Mouse (Mus musculus): ENCODE results near the gene Gdpgp1. TPM values are rescaled to one million over a fixed set of nuclear protein-coding genes. Genes with fewer than 3 reads are reported as not detected.

Gdpgp1 gene
- total RNA-seq (2021): 1 to 10 TPM; 6.1 to 6.9 TPM

DNA sequence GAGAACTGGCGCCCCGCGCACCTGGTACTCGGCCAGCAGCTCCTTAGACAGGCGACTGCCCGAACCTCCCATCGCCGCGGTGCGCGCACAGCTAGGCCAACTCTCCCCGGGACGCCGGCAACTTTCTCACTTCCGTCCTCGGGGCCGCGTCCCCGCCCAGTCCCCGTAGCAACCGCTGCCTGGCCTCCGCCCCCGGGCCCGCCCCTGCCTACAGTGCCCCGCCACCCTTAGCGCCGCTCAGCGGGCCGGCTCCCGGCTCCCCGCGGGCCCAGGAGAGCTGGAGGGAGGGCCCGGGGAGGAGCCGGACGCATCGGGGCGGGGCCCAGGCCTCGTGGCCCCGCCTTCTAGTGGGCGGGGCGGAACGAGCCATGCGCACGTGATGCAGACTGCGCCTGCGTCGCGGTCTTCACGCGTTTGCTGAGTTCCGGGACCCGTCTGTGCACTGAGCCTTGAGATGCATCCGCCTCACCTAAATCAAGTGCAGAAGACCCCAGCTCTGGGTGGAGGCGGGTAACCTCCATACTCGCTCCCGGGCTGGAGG, at the start of gene Gdpgp1, which contains the start of gene Cib1:
Gene Gdpgp1 (plus strand): TSS at position 377 of the 541 bp plus-strand sequence.
Gene Cib1 (minus strand): TSS at position 325 of the 541 bp plus-strand sequence.
- DNase-seq (ENCODE audit: extremely low spot score in 1 of 2, low spot score in 1 of 2): peak; percentile 84 to 85

DNA sequence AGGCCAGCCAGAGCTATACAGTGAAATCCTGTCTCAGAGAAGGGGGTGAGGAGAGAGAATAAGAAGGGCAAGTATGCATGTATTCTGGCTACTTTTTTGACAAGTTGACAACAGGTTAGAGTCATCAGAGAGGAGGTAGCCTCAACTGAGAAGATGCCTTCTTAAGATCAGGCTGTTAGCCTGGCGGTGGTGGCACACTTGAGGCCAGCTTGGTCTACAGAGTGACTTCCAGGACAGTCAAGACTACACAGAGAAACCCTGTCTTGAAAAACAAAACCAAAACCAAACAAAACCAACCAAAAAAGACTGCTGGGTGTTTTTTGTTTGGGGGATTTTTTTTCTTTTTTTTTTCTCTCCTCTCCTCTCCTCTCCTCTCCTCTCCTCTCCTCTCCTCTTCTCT, 49.2 kb upstream of the Gdpgp1 start:
- DNase-seq (ENCODE audit: extremely low spot score in 1 of 2, low spot score in 1 of 2): no peak

DNA sequence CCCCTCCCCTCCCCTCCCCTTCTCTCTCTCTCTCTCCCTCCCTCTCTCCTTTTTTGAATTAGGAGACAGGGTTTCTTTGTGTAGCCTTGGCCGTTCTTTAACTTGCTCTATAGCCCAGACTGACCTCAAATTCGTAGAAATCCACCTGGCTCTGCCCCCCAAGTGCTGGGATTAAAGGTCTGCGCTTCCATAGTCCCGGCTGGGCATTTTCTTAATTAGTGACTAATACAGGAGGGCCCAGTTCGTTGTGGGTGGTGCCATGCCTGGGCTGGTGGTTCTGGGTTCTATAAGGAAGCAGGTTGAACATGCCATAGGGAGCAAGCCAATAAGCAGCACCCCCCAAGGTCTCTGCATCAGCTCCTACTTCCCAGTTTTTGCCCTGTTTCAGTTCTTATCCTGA, 48.7 kb upstream of the Gdpgp1 start:
- no peak for DNase-seq (ENCODE audit: extremely low spot score in 1 of 2, low spot score in 1 of 2)

DNA sequence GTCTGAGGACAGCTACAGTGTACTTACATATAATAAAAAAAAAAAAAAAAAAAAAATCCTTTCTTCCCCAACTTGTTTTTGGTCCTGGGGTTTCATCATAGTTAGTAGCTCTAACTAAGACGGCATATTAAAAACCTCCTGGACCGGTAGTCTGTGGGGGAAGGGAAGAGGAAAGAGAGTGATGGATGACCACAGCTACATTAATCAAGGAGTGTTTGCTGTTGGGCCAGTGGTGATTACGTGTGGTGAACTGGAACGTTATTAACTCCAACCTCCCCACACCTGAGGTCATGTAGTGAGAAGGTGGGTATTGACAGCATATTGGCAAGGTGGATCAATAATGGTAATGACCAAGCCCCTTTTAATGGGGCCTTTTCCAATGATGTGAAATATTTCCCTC, 48.1 kb upstream of the Gdpgp1 start:
- no peak for DNase-seq (ENCODE audit: extremely low spot score in 1 of 2, low spot score in 1 of 2)

DNA sequence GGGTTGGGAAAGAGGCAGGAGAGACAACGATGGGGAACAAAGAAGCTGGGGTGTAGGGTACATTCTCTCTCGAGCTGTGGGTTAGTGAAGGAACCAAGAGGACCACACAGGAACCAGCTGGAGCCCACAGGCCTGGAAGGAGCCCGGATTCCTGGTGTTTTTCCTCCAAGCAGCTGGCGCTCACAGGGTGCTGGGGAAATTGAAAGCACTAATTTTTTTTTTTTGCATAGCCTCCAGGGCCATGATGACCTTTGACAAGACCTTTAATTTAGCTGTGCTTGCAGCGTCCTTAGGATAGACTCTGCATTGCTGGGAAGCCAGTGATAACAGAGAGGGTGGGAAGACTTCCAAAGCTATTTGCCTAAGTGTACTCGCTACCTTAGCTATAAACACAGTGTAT, 47.7 kb upstream of the Gdpgp1 start:
- DNase-seq (ENCODE audit: extremely low spot score in 1 of 2, low spot score in 1 of 2): no peak

DNA sequence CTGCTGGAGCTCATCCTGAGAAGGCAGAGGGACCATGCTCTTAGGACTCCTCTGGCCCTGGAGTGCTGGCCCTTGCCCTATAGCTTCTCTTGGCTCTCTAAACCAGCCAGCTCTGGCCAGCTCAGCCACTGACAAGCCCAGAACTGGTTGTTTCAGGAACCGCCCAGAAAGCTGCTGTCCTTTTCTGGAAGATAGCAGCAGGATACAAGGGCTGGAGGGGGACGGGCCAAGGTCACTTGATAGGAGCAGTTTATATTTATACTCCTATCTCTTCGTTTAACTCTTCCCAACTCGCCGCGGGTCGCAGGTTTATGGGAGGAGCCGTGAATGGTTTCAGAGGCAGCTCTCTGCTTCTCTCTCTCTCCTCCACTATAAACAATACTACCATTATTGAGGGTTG, 46.6 kb upstream of the Gdpgp1 start:
- DNase-seq (ENCODE audit: extremely low spot score in 1 of 2, low spot score in 1 of 2): no peak

DNA sequence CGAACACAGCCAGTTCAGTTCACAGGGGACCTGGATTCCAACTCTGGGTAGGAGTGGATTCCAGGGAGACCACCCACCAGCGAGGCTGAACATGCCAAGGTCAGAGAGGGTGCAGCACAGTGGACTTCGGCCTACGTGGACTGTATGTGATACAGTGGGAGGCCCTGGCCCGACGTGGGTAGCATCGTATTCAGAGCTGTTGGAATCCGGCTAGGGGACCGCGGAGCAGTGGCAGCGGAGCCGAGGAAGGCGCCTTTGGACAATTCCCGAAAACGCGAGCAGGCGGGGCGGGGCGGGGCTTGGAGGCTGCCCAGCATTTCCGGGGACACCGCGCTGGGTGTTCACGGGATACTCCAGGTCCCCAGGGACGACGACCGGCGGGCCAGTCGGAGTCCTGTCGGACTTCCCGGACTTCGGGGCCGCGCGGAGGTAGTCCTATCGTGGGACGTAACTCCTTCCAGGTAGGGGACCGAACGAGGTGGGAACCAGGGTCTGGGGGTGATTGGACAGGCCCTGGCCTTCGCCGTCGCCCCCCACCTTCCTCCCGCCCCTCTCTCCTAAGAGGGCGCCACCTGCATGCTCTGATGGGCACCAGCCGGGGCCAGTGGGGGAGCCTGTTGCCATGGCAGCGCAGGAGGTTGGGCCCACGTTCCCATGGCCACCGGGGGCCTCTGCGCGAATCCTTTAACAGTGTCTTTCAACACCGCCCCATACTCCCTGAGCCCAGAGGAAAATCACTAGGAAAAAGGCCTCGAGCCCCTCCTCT, 46.0 kb upstream of the Gdpgp1 start, which contains the start of gene Sema4b:
Gene Sema4b (plus strand): TSS at position 311 of the 766 bp plus-strand sequence.
- peak; percentile 82 to 86 for DNase-seq (ENCODE audit: extremely low spot score in 1 of 2, low spot score in 1 of 2)

DNA sequence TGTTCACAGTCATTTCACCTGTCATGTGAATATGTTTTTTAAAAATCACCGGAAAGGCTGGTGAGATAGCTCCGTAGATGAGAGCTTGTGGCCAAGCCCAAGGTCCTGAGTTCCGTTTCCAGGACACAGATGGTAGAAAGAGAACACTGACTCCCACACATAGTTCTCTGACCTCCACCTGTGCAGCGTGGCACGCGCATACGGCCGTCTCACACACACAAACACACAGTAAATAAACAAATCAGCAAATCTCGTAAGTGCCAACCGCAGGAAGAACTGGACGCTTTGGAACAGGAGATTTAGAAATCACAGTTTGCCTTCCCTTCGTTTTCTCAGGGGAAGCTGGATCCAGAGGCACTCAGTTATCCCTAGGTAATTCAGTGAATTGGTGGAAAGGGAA, 45.2 kb upstream of the Gdpgp1 start:
- DNase-seq (ENCODE audit: extremely low spot score in 1 of 2, low spot score in 1 of 2): no peak

DNA sequence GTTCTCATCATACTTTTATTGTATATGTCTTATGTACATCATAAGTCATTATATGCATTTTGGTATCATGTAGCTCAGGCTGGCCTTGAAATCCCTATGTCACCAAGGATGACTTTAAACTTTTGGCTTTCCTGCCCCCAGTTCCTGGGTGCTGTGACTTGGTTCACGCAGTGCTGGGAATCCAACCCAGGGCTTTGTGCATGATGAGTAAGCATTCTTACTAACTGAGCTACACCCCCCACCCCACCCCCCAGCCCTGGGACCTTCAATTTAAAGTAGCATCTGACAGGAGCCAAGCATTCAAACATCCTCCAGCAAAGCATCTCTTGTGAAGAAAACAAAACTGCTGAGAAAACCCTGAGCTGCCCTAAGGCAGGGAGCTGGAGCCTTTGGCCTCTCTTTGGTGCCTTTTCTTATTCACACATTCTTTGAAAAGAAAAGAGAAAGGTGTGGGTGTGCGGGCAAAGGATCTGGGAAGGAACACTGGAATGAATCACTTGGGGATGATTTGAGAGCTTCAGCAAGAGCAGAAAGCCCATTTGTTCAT, 44.0 kb upstream of the Gdpgp1 start:
- no peak for DNase-seq (ENCODE audit: extremely low spot score in 1 of 2, low spot score in 1 of 2)

DNA sequence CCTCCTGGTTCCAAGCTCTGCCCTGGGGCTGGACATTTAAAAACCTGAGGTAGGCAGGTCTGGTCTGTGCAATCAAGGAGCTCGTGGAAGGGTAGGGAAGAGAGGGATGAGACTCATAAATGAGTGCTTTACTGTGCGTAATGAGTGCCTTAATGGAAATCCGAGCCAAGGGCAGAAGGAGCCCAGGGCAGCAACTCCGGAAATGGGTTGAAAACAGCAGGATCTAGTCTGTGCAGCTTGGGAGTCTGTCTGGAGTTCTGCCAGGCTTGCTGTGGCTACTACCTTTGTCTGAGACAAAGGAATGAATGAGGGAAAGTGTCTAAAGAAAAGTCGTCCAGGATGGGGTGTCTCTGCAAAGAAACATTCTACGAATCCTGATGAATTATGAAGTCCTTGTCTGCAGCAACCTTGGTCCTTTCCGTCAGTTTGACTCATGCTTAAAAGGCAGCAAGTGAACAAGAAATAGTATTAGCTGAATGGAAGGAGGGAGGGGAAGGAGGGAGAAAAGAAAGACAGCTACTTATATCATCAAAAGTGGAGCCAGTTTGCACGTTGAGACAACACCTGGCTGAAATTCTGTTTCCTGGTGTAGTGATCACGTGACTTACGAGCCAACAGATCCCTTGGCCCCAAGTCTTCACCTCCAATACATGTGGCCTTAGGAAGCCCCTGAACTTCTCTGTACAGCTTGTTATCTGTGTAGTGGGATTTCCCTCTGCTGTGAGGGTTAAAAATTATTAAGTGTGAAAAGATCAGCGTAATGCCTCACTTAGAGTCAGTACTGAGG, 43.3 kb upstream of the Gdpgp1 start:
- DNase-seq (ENCODE audit: extremely low spot score in 1 of 2, low spot score in 1 of 2): no peak

DNA sequence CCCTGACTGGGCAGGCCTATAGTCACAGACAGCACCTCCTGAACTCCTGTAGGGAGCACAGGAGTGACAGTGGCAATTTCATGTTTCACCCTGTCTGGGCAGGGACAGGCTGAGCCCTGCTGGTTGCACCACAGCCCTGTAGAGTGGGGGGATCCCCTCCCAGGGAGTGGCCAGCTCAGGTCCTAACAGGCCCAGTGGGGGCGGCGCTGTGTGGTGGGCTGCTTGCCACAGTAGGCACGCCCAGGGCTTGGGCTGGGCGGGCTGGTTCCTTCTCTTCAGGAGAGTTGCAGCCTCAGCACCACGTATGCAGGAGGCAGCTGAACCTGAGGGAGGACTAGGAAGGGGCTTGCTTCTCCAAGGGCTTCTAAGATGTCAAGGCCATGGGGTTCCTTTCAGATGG, 41.2 kb upstream of the Gdpgp1 start:
- DNase-seq (ENCODE audit: extremely low spot score in 1 of 2, low spot score in 1 of 2): no peak

DNA sequence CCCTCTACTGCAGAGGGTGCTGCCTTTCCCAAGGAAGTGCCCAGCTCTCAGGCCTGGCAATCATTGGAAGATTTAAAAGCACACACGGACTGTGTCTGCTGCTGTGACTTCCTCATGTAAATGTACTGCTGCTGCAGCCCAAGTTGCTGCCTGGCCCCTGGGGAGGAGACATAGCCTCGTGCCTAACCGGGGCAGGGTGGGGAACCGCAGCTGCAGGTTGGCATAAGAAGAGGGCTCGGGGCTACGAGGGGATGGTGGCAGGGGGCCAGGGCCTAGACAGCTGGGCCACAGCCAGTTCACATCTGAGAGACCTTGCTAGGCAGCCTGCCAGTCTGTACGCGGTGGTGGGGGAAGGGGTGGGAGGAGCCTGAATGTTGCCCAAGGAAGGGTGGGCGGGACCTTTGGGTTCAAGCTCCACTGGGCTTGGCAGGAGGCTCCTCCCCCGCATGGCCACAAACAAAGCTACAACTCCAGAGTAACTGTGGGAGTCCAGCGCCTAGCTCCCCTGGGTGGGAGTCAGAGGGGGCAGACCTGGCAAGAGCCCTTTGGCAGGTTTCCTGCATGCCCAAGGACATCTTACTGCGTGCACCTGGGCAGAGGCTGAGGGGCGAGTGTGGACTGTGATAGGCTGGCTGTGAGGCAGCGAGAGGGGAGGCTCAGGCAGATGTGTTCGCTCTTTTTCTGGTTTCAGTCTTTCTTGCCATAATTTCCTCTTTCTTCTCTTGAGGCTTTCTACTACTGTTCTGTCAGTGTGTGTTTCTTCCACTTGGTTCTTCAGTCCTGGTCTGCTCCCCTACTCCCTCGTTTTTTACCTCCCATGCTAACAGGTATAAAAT, 40.2 kb upstream of the Gdpgp1 start:
- DNase-seq (ENCODE audit: extremely low spot score in 1 of 2, low spot score in 1 of 2): peak in 1 of 2 experiments; percentile 61

DNA sequence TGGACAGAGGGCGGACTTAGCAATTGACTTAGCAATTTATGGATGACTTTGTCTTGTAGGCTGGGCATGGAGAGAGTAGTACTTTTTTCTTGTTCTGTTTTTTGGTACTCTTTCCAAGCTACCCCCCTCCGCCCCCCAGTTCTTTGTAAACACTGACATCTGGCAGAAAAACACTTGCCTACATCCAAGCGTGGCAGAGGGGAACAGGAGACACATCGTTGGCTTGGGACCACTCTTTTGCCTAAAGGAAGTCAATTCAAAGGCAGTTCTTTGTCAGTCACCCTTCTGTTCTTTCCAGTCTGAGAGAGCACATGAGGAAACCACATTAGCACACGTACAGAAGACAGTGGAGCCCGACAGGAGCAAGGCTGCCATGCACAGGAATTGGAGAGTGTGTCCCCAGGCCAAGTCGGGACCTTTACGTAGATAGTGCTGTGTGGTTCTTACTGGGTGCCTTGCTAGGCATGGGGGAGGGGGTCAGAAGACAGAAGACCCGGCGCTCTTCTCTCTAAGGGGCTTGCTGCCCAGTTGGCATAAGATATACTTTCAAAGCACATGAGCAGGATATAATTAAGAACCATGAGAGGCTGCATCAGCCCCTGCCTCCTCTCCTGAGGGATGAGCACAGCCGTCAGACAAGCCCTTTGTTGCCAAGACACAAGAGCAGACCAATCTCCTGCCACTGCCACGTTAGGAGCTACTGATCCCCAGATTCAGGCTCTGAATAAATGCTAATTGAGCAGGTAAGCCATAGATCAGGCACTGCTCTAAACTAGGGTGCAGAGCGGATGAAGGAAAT, 38.5 kb upstream of the Gdpgp1 start:
- DNase-seq (ENCODE audit: extremely low spot score in 1 of 2, low spot score in 1 of 2): no peak

DNA sequence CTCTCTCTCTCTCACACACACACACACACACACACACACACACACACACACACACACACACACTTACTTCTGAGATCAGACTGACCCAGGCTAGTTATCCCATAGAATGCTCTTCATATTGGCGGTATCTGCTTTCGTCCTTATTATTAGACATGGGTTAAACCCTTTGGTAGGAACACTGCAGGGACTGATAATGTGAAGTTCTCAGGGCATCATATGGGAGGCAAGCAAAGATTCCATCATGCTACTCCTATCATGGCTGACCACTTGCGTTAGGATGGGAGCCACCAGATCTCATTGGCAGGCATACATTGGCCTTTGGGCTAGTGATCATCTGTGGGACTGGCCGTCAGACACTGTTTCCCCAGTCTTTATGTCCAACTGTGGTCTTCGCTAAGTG, 37.5 kb upstream of the Gdpgp1 start:
- no peak for DNase-seq (ENCODE audit: extremely low spot score in 1 of 2, low spot score in 1 of 2)

DNA sequence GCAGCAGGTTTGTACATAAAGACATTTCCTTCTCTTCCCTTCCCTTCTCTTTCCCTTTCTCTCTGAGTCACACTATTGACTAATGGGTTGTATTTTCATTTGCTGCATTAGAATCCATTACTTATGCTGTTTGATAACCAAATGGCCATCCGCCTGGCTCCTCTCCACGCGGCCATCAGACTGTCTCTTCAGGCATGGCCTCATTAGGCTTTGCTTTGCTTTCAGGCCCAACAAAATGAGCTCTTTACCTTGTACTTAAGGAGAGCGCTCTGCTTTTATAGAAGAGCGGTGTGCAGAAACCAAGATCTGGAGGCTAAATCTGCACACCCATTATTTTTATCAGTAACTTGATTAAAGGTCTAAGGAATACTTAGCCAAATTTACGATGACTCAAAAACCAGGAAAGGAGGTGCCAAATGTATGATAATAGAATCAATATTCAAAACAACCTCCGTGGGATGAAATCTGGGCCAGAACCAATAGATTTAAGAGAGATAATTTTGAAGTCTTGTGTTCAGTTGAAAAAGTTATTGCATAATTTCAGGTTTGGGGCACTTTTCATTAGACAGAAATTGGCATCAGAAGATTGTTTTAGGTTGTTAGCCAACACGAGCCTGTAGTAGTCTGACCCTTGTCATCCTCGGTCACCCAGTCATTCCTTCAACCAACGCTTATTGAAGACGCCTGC, 36.9 kb upstream of the Gdpgp1 start:
- DNase-seq (ENCODE audit: extremely low spot score in 1 of 2, low spot score in 1 of 2): no peak

DNA sequence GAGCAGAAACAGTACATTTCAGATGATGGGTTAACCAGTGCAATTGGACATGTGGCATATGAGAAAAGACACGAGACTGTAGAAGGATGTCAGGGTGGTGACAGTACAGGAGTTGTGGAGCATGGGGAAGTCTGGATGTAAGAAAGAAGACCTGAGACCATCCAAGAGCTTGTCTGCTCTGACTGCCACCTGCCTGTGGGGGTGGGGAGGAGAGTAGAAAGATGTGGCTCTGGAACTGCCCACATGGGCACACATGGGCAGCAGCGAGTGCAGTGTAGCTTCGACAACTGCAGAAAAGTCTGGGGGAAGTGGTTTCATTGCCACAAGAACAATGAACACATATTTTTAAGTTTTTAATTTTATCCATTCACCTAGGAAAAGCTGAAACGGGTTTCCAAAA, 35.3 kb upstream of the Gdpgp1 start:
- DNase-seq (ENCODE audit: extremely low spot score in 1 of 2, low spot score in 1 of 2): no peak

DNA sequence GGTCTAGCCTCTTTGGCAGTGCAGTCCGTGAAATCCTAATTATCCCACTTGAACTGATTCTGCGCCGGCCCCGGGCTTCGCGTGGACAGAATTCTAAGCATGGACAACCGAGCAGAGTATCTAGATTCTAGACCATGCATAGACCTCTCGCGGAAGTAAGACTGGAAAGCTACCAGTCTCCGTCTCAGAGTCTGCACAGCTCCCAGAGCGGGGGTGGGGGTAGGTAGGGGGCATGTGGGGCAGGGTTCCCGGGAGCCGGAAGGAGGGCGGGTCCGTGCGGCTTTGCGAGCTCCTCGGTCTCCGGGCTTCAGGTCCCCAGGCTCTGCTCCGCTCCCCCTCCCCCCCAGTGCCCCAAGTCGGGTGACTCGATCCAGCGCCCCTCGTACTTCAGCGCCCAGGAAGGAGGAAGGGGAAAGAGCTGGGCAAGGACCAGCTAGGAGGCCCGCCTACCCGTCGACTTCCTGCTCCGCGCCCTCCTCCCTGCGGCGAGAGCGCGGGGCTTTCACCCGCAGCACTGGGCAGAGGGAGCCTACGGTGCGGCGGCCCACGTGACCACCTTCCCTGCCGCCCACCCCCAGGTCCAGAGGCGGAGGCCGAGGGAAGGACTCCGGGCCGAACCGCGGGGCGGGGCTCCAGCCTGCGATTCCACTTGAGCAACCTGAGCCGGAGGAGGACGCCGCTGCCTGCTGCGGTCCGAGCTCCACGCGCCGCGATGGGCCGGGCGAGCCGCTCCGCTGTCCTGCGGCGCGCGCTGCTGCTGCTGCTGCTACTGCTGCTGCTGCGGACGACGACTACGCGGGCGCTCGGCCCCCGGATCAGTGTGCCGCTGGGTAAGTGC, 34.5 kb upstream of the Gdpgp1 start:
- DNase-seq (ENCODE audit: extremely low spot score in 1 of 2, low spot score in 1 of 2): peak; percentile 52 to 59

DNA sequence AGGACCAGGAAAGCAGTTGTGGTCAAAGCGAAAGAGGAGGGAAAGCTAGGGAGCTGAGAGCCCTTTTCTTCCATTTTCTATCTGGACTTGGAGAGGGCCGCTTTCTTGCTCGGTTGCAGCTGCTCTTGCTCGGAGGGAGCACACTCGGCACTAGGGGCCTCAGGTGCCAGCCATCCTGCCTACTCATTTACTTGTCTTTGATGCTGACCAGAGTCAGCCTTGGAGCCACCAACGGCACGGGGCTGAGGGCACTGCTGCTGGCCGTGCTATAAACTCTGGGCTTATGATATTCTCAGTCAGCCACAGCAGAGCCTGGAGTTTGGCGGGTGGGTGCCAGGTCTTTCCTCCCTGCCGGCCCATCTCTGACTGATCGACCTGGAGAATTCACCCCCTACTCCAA, 33.8 kb upstream of the Gdpgp1 start:
- no peak for DNase-seq (ENCODE audit: extremely low spot score in 1 of 2, low spot score in 1 of 2)

Measured in layer of hippocampus, postnatal 25 days (tissue).